Mouse (Mus musculus) cerebellum, adult (tissue): ENCODE results near the gene Cars2.
A peak's percentile ranks its signal among the peaks of the same experiment; 100 is the strongest.
"Not testable (repeated sequence)": the region's sequence is repeated elsewhere in the genome, so short reads cannot be mapped to it uniquely, and the experiment has no call there.

Source experiments
- ATAC-seq: cut with Nextera tagmentation; 2 replicates; pipeline ENCODE4 v1.9.2; 2017; ENCODE audit warnings: mild to moderate bottlenecking, moderate library complexity, mixed read lengths; ENCODE audit not compliant: insufficient number of reproducible peaks, low FRiP score, low TSS enrichment

Cars2 gene

GRCm38 (mm10) chr8:11556691-11557423 is 6.3 kb upstream of the Cars2 start:
- ATAC-seq, result no peak

- ATAC-seq, result peak; percentile 67
Measured at GRCm38 (mm10) chr8:11555720-11556591, 5.4 kb upstream of the Cars2 start.

DNA sequence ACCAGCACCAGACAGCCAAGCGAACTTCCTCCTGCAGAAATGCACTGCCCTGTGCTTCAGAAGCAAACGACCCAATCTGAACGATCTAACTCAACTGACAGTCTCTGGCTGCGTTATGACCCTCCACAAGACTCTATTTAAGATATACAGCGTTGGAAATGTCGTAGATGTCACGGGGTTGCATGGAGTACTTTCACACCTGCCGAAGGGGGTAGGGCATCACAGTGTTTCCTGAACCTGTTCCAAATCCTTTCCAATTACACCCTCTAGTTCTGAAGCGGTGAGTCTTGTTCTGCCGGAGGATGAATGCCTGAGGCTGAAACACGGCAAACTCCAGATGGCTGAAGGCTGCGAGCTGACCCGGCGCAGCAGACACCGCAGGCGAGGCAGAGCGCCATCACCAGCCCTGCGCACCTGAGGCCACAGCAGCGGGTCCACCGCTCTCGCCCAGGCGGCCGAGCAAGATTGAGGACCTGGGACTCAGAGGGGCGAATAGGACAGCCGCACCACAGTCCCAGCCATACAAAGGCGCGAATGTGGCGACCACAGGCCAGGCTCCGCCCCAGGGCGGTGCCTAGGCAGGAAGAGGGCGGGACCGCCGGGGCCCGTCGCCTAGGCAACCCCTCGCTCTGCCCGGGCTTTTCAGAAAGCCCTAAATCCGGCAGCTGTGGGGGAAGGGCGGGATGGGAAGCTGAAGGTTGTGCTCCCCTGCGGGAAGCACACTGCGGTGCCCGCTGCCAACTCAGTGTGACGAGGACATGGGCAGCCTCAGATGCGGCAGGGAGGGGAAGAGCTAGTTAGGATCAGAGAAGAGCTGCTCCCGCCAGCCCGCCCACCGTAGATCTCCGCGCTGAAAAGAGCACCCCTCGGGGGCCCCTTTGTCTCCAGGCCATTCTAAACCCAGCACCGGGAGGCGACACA is 4.5 kb upstream of the Cars2 start, which contains the start of gene Ing1:
Gene Ing1 (plus strand): TSS at position 773 of the 921 bp plus-strand sequence.
- ATAC-seq, result peak; percentile 54

DNA sequence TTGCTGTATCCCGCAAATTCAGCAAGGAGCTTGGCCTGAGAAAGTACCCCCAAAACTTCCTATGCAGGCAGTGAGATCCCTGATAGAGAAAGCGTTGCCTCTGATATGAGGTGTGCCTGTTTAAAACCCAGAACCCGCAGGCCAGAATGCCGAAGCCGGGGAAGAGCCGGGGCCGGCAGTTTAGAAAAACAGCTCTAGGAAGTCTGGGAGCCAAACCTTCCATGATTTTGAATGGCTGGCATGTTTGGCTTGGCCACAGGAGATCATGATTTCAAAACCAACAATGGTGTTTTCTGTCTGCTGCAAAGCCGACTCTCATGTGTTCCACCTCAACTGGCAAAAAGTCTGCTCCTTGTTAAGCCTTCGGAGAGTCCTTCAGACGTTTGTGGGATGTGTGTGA is 1.8 kb upstream of the Cars2 start:
- no peak for ATAC-seq

- not testable (repeated sequence) for ATAC-seq
Measured at GRCm38 (mm10) chr8:11551497-11551896, 914 bp upstream of the Cars2 start.

- no peak for ATAC-seq
Measured at GRCm38 (mm10) chr8:11549706-11550105, 877 bp downstream of the Cars2 start.

- ATAC-seq, result no peak
Measured at GRCm38 (mm10) chr8:11547063-11547462, 3.5 kb downstream of the Cars2 start.

- ATAC-seq, result no peak
Measured at GRCm38 (mm10) chr8:11544386-11544785, 6.2 kb downstream of the Cars2 start.

DNA sequence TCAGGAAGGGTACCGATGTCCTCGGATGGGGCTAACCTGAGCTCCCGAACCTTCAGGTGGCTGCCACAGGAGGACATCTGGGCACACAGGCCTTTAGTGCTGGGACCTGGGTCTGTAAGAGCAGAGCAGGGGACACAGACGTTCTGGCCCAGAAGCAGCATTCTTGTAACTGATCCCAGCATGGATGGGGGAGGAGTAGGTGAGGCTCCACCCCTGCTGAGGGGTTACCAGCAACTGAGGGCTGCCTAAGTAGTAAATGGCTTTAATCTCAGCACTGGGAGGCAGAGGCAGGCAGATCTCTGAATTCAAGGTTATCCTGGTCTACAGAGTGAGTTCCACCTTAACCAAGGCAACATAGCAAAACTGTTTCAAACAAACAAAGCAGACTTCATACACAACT is 7.7 kb downstream of the Cars2 start:
- no peak for ATAC-seq

- ATAC-seq, result no peak
Measured at GRCm38 (mm10) chr8:11542031-11542430, 8.6 kb downstream of the Cars2 start.

DNA sequence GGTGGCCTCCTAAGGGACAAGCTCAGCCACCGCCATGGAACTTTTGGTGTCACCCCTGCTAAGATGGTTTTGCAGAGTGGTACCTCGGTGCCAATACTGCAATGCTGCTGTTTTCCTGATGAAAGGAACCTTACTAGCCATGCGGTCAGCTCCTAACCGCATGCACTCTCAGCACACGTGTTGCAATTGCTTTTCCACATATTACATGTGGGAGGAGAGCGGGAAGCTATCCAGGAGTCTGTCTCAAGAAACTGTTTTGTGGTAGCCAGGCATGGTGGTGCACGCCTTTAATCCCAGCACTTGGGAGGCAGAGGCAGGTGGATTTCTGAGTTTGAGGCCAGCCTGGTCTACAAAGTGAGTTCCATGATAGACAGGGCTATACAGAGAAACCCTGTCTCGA is 10.4 kb downstream of the Cars2 start:
- ATAC-seq, result no peak

DNA sequence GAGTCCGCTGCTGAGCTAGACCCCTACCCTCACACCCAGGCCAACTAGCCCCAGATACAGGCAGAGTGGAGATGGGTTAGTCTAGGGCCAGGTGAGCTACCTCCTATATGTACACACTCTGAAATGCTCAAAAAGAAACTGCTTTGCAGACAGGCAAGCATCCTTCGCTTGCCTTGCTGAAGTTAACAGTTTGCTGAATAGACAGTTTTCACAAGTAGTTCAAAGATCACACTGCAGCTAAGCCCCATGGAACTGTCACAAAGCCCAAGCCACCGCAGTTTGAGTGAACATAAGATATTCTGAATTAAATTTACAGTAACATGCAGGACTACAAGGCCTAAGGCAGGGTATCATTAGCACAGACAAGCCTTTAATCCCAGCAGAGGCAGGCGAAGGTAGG is 11.5 kb downstream of the Cars2 start:
- no peak for ATAC-seq

DNA sequence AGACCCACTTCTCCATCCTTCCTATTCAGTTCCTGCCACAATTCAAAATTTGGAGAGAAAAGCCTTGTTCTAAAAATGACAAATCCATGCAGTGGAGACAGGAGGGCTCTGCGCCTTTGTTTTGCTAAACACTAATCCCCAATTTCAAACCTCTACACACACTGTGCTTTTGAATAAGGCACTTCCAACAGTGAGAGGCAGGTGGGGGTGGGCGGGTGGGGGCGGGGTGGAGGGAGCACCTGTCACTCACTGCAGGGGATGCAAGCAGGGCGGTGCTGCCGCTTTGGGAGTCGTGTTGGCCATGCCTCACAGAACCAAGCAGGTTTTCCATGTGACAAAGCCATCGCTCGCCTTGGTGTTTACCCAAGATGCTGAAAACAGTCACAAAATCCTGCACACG is 16.1 kb downstream of the Cars2 start:
- ATAC-seq, result no peak

- no peak for ATAC-seq
Measured at GRCm38 (mm10) chr8:11530849-11531248, 19.7 kb downstream of the Cars2 start.

- ATAC-seq, result no peak
Measured at GRCm38 (mm10) chr8:11530155-11530770, 20.3 kb downstream of the Cars2 start.

DNA sequence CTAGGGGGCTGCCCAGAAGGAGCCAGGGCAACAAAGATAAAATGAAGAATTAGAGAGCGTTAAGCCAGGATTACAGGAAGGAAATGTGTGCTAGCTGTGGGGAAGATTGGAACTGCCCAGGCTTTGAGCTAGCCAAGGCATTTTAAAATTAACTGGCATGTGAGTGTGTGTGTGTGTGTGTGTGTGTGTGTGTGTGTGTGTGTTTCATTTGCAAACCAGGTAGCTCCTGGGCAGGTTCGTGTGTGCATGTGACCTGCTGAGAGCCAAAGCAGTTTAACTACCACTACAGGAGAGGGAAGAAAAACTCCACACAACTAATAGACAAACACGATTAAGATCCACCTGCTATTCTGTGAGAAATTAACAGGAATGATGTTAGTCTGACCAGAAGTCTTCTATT is 27.3 kb downstream of the Cars2 start:
- no peak for ATAC-seq

- ATAC-seq, result no peak
Measured at GRCm38 (mm10) chr8:11518676-11519075, 31.9 kb downstream of the Cars2 start.

DNA sequence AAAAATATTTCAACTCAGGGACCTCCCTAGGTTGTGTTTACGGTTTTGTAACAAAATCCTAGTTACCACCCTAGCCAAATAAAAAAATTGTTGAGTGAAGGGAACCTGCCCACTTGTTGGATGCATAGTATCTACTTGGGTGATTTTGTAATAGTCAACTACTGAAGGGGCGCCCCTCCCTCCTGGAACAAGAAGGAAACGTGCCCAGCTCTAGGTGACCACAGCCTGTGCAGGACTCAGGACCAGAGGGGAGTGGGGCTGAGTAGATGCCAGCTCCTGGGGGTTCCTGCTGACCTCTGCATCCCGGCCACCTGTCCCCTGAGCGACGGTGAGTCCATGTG is 32.6 kb downstream of the Cars2 start:
- no peak for ATAC-seq

- ATAC-seq, result no peak
Measured at GRCm38 (mm10) chr8:11517366-11518055, 33.1 kb downstream of the Cars2 start.

- ATAC-seq, result no peak
Measured at GRCm38 (mm10) chr8:11516292-11516691, 34.3 kb downstream of the Cars2 start.
